Mouse (Mus musculus): Measurements from ENCODE around the gene Dnajb8. TPM values are rescaled to one million over a fixed set of nuclear protein-coding genes. Genes with fewer than 3 reads are reported as not detected.

Gene Dnajb8
- total RNA-seq, 2 experiments from 2014 or later: not detected

GRCm38 (mm10) chr6:88227537-88227936 is 5.5 kb downstream of the Dnajb8 start:
- no peak for DNase-seq (ENCODE audit: low spot score)

GRCm38 (mm10) chr6:88229221-88229620 is 7.2 kb downstream of the Dnajb8 start:
- no peak for DNase-seq (ENCODE audit: low spot score)

DNA sequence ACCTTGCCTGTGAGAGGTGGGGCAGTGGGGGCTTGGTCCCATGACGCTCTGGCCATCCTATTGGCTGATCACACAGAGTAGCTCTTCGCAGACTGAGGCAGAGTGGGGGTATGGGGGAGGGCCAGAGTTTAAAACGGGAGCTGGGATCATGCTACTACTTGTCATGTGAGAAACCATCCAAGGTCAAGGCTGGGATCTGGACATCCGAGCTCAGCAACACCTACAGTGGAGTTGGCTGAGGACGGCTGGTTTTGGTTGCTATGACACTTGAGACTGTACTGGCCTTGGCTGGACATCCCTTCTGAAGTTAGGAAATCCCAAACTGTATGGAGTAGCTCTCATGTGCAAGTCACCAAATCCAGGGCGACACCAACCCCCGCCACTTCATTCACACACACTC is 9.8 kb downstream of the Dnajb8 start:
- peak; percentile 73 for DNase-seq (ENCODE audit: low spot score)

DNA sequence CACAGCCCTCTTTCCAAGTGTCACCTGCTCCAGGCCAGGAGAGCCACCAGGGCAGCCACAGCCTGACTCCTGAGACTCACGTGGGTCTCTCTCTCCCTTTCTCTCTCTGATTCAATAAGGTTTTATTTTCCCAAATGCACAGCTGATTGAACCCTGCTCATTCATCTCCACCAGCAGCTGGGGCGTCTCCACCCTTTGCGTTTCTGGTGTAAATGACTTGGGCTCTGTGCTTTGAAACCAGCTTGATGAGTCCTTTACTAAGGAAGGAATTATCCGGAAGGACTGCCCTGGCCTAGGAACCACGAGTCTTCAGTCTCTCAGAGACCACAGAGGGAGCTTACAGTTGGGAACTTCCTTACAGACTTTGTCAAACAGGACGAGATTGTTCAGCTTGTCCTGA is 10.2 kb downstream of the Dnajb8 start:
- DNase-seq (ENCODE audit: low spot score): no peak

- no peak for DNase-seq (ENCODE audit: low spot score)
Measured at GRCm38 (mm10) chr6:88233996-88234395, 11.9 kb downstream of the Dnajb8 start.

DNA sequence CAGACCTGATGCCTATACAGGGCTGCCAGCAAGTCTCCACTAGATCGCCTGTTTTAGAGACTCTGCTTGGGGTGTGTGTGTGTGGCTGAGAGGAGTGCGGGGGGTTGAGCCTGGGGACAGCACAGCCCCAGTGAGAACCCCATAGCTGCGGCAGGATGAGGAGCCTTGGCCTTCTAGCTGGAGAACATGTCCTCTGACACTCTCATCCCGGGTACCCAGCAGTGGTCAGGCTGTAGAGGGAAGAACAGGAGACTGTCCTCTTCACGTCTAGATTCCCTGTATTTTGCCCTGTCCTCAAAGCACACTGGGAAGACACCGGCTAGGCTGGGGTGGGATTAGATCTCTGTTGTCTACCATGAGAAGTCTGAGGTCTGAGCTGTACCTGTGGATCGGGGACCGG is 13.4 kb downstream of the Dnajb8 start:
- no peak for DNase-seq (ENCODE audit: low spot score)

DNA sequence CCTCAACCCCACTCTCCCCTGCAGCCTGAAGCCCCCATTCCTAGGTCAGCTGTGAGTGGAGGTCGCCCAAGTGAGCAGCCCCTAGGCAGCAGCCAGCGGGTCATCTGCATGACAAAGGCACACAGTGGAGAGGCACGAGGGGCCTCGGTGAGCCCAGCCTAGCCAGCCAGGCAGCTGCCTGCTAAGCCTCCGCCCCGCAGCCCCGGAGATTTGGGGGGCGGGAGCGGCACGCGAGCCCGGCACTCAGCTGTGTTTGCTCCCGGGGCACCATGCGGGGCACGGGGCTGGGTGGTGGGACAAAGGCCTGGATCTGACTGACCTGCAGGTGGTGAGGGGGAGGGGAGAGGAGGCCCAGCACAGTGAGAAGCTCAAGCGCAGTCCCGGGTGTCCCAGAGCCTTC is 13.9 kb downstream of the Dnajb8 start:
- DNase-seq (ENCODE audit: low spot score): no peak

DNA sequence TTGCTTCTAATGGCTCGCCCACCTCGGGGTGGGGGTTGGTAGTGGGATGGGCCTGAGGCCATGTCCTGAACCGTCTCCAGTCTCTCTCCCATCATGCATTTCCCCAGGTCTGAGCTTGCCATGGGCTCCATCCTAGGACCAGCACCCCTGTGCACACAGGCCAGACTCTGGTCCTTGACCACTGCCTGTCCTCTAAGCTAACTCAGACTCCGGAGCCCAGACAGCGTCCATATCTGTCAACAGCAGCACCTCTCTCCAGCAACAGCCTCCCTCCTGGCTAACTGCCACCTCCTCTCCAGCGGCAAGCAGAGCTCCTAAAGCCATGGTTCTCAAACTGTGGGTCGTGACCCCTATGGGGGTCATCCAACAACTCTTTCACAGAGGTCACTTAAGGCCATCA is 14.4 kb downstream of the Dnajb8 start:
- no peak for DNase-seq (ENCODE audit: low spot score)

DNA sequence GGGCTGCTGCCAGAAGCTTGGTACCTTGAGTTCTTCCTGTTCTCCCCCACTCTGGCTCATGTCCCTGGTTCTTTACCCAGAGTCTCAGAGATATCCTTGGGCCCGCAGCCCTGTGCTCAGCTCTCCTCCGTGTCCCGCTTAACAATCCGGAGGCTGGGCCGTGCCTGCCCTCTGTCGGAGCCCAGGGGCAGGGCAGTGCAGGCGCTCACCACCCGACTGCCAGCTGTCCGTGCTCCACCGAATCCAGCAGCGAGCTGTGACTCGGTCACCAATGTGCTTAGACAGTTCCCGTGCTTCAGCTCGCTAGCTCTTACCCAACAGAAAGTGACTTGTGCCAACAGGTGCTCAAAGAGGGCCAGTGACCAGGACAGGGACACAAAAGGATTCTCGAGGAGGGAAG is 20.5 kb downstream of the Dnajb8 start:
- peak; percentile 63 for DNase-seq (ENCODE audit: low spot score)

GRCm38 (mm10) chr6:88249231-88249630 is 27.2 kb downstream of the Dnajb8 start:
- DNase-seq (ENCODE audit: low spot score): no peak

DNA sequence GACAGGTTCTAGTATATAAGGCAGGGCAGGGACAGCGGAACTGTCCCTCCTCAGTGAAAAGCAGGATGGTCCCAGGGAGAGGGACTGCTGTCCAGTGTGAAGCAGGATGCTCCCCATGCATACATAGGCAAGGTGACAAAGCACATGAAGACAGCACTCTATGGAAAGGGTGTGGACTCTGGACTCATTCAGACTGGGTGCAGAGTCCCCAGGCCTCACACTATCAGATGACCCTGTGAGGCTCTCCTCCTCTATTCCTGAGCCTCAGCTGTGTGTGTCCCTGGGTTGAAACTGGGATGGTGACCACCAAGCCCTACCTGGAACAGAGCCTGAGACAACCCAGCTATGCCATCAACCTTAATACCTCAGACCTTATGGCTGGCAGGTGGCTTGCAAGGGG is 29.3 kb downstream of the Dnajb8 start:
- no peak for DNase-seq (ENCODE audit: low spot score)

DNA sequence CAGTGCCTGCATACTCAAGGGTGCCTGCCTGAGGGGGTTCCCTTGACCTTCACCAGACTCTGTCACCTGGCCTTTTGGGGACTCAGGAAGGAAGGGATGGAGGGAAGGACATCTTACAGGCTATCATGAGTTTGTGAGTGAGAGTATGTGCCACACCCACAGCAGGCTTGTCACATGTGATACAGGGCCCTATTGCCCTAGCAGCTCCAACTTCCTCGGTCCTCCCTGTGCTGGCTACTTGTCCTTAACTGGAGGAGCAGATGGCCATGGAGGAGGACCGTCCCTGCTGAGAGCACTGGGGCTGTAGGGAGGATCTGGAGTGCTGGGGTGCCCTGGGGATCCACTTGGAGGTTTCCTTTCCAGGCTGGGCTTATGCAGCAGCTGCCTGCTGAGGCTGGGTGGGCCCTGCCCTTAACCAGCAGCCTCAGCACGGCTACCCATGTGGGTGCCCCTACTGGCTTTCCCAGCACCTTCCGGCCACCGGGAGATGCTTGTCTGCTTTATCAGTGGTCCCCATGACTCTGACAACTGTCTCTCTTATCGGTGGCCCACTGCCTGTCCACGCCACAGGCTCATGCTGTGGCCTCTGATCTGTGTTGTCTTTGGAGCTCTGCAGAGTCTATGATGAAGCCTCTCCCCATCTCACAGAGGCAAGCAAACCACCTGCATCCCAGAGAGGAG is 29.9 kb downstream of the Dnajb8 start:
- DNase-seq (ENCODE audit: low spot score): no peak

- DNase-seq (ENCODE audit: low spot score): no peak
Measured at GRCm38 (mm10) chr6:88254082-88254481, 32.0 kb downstream of the Dnajb8 start.

DNA sequence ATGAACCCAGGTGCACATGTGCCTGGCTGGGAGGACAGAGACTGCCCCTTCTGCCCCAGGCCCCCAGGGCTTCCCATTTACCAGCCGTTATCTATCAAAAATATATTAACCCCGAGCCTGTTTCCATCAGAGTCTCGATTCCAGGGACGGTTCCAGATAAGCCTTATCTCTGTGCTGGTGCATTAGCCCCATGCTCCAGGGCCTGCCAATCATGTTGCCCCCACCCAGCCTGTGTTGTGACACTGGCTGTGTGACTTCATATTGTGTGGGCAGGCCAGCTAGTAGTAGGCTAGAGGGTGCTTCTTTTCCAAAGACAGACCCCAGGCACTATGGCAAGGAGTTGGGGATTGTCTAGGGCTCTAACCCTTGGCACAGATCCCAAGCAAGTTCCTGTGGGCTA is 33.4 kb downstream of the Dnajb8 start:
- DNase-seq (ENCODE audit: low spot score): no peak

DNA sequence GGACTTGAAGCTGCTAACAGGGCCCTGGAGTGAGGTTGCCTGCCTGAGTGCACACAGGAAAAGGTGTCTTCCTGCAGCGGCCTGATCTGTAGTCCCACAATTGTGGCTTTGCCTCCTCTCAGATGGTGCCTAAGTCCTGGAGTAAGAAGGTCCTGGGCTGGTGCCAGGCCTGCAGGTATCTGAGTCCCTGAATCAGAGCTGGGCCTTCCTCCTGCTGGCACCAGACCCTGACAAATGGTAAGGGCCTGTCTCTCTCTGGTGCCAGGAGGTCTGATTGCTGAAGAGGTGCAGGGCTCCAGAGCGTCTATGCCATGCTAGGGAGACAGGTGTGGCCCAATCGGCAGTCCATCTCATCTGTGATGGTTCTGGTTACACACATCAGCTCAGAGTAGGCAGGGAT is 37.6 kb downstream of the Dnajb8 start:
- DNase-seq (ENCODE audit: low spot score): no peak

- no peak for DNase-seq (ENCODE audit: low spot score)
Measured at GRCm38 (mm10) chr6:88260645-88261044, 38.6 kb downstream of the Dnajb8 start.

DNA sequence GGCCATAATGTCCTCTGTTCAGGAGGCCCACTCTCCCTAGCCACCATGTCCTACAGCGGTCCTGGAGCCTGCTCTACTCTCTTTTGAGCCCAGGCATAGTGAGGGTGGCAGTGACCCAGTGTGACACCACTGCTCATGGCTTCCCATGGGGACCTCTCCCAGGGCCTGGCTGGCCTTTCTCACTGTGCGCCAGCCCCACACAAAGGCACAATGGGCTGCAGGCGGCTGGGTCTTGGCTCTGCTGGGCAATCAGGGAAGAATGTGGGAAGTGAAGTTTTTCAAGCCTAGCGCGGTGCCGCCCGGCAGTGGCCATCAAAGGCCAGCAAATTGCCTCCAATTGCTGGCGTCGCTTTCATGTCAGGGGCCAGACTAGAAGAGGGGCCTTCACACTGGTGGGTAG is 40.1 kb downstream of the Dnajb8 start:
- no peak for DNase-seq (ENCODE audit: low spot score)

DNA sequence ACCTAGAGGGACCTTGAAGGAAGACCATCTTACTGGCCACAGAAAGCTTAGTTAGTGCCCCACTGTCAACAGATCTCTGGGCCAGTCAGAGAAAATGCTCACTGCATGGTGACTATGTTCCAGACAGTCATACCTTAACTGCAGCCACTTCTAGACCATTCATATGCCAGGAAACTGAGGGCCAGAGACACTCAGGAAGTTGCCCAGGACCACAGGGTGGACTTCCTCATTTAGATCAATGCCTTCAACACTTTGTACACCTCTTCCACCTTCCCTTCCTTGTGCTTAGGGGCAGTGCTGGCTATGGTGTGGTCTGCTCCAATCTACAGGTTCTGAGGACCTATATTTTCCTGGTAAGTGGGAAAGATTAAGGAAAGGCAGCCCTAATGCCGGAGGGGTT is 43.3 kb downstream of the Dnajb8 start:
- DNase-seq (ENCODE audit: low spot score): no peak

DNA sequence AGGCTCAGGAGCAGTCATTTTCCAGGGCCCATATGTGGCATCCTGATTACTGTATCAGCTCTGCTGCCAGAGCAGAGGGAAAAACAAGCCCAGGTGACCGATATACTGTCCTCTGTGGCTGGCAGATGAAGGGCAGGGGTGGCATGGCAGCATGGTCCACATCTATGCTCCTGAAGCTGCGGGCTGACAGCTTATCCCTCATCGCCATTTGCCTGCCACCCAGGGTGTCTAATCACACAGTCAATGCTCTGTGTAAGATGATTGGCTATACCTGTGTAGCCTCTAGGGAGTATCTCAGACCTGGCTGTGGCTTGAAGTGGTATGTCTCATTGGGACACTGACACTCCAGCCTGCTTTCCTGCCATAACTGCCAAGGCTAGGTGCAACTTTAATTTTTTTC is 44.0 kb downstream of the Dnajb8 start:
- no peak for DNase-seq (ENCODE audit: low spot score)

DNA sequence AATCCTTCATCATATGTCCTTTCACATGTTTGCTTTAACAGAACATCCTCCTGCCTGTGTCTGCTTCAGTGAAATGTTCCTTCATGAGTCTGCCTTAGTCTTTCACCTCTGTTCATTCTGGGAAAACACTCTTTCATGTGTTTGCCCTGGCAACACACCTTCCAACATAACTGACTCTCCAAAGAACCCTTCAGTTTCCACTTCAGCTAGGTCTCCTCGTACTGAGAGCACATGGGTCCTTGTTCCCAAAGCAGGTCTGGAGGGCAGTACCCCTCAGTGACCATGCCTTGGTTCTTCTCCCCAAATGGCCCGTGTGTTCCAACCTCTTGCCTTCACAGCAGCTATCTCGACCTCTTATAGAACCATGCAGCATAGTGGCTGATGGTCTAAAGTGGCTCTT is 45.0 kb downstream of the Dnajb8 start:
- DNase-seq (ENCODE audit: low spot score): no peak

DNA sequence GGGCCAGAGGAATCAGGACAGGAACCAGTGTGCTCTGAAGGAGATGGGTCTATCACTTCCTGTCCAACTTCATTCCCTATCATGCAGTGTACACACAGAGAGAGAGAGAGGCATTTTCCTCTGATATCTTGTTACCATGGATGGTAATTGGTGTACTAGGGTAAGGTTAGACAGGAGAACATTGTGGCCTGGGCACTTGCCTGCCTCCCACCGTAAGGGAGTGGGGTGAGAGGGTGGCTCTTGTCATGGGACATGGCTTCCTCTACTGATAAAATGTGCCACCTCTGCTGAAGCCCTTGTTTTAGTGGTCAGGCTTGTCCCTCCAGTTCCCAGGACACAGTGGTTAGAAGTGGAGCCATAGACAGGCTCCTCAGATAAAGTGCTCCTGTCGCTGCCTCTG is 45.9 kb downstream of the Dnajb8 start:
- no peak for DNase-seq (ENCODE audit: low spot score)

DNA sequence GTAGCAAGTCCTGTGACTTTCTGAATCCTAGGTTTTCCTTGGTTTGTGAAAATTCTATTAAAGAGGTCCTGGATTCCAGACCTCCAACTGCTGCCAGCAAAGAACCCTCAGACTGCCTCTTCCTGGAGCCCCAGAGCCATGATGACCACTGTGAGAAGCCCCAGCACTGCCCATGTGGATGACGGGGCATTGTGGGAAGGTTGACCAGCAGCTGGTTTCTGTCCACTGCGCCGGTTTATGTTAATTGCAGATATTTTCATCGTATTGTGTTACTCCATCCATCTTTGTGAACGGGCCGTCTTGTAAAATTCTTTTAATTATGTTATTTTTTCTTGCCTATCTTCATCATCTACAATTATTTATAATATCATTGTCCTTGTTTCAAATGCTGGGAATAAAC is 52.6 kb downstream of the Dnajb8 start:
- no peak for DNase-seq (ENCODE audit: low spot score)

DNA sequence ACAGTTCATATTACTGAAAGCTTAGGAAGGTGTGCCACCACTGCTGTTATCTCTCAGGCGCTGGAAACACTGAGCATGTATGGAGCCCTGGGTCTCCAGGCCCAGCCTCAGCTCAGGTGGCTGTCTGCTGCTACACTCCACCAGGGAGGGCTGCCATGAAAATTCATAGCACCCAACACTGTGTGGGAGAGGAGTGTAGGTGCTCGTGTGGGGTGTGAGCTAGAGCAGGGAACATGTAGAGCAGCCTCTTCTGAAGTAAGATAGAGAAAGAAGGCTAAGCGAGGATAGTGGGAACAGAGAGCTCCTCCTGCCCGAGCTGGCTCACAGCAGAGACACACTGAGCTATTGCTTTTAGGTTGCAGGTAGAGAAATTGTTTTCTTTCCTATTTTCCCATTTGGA is 54.2 kb downstream of the Dnajb8 start:
- no peak for DNase-seq (ENCODE audit: low spot score)

GRCm38 (mm10) chr6:88277242-88277641 is 55.2 kb downstream of the Dnajb8 start:
- DNase-seq (ENCODE audit: low spot score): no peak
